Mouse (Mus musculus) MEL (cell line): ENCODE data around the gene Slc25a26.

Experiments used
- CTCF ChIP-seq, 3 experiments: IDR thresholded peaks in 2 of 3; conservative IDR thresholded peaks in 1 of 3; 2 replicates each; pipeline ENCODE4 v1.5.1; 2011 to 2012; ENCODE audit warnings: low read length in 3 of 3, low read depth in 2 of 3, mild to moderate bottlenecking in 2 of 3, improper control_type of control experiment in 1 of 3, inconsistent platforms in 1 of 3, mixed read lengths in 1 of 3, moderate library complexity in 1 of 3; ENCODE audit not compliant: control insufficient read depth in 1 of 3, insufficient read depth in 1 of 3, poor library complexity in 1 of 3, severe bottlenecking in 1 of 3
- MEF2A ChIP-seq: IDR thresholded peaks from 2 replicates; pipeline ENCODE4 v1.6.1; 2014; ENCODE audit warnings: low read depth, mild to moderate bottlenecking, inconsistent platforms, low read length, improper control_type of control experiment; ENCODE audit not compliant: poor library complexity, insufficient replicate concordance, severe bottlenecking; ENCODE audit errors: extremely low read depth
- MXI1 ChIP-seq: IDR thresholded peaks from 2 replicates; pipeline ENCODE4 v1.6.1; 2011; ENCODE audit warnings: mild to moderate bottlenecking, low read depth, low read length, improper control_type of control experiment
- MYC ChIP-seq: IDR thresholded peaks from 2 replicates; pipeline ENCODE4 v1.6.1; 2011; ENCODE audit warnings: low read depth, mild to moderate bottlenecking, low read length, improper control_type of control experiment, moderate library complexity
- POLR2A ChIP-seq, 2 experiments: IDR thresholded peaks; 2 replicates each; pipeline ENCODE4 v1.6.1; 2011 to 2012; ENCODE audit warnings: low read length in 2 of 2, mild to moderate bottlenecking in 2 of 2, control low read depth in 1 of 2, improper control_type of control experiment in 1 of 2, low read depth in 1 of 2, moderate library complexity in 1 of 2; ENCODE audit not compliant: control insufficient read depth in 1 of 2, insufficient read depth in 1 of 2, poor library complexity in 1 of 2
- RCOR1 ChIP-seq: IDR thresholded peaks from 2 replicates; pipeline ENCODE4 v1.6.1; 2012; ENCODE audit warnings: low read depth, mild to moderate bottlenecking, inconsistent platforms, low read length, improper control_type of control experiment
- USF2 ChIP-seq, 2 experiments: IDR thresholded peaks; 2 replicates each; pipeline ENCODE4 v1.6.1; 2011 to 2012; ENCODE audit warnings: improper control_type of control experiment in 2 of 2, low read length in 2 of 2, borderline replicate concordance in 1 of 2, inconsistent platforms in 1 of 2, low read depth in 1 of 2, mild to moderate bottlenecking in 1 of 2; ENCODE audit not compliant: insufficient read depth in 1 of 2

DNA sequence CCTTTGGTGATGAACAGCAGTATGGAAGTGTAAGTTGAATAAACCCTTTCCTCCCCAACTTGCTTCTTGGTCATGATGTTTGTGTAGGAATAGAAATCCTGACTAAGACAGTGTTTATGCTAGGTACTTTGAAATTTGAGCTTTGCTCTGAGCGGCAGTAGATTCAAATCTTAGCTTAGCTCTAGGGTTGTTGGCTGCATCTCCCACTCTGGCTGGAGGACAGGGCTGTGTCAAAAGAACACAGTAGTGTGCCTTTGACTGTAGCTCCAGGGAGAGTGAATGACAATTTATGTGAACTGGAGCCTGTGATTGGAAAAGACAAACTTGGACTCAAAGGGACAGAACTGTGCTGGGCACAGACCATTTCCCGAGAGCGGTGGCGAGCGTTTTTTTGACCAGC is 53.0 kb downstream of the Slc25a26 start:
- TF ChIP-seq USF2 (IDR thresholded peaks at IDR 0.05; ENCODE audit: borderline replicate concordance in 1 of 2, insufficient read depth in 1 of 2, low read depth in 1 of 2, low read length in 2 of 2): no peak
- TF ChIP-seq CTCF (IDR thresholded peaks at IDR 0.05 in 2 of 3, conservative IDR thresholded peaks at IDR 0.05 in 1 of 3; ENCODE audit: control insufficient read depth in 1 of 3, insufficient read depth in 1 of 3, low read depth in 2 of 3, low read length in 3 of 3, poor library complexity in 1 of 3, severe bottlenecking in 1 of 3): no peak
- no peak for TF ChIP-seq POLR2A (IDR thresholded peaks at IDR 0.05; ENCODE audit: control insufficient read depth in 1 of 2, insufficient read depth in 1 of 2, low read depth in 1 of 2, low read length in 2 of 2, poor library complexity in 1 of 2)
- TF ChIP-seq MEF2A: no peak
- no peak for TF ChIP-seq MXI1
- TF ChIP-seq RCOR1: no peak
- TF ChIP-seq MYC: no peak
